Mouse (Mus musculus) lung, postnatal 0 days (tissue): ENCODE results near the gene St6galnac5.

ENCODE experiments used
- CTCF ChIP-seq: IDR thresholded peaks from 2 replicates; pipeline ENCODE4 v1.5.1; 2016; ENCODE audit warnings: antibody characterized with exemption, mild to moderate bottlenecking
- EP300 ChIP-seq: IDR thresholded peaks from 2 replicates; pipeline ENCODE4 v1.6.1; 2016; ENCODE audit warnings: antibody characterized with exemption, mild to moderate bottlenecking, control low read depth

DNA sequence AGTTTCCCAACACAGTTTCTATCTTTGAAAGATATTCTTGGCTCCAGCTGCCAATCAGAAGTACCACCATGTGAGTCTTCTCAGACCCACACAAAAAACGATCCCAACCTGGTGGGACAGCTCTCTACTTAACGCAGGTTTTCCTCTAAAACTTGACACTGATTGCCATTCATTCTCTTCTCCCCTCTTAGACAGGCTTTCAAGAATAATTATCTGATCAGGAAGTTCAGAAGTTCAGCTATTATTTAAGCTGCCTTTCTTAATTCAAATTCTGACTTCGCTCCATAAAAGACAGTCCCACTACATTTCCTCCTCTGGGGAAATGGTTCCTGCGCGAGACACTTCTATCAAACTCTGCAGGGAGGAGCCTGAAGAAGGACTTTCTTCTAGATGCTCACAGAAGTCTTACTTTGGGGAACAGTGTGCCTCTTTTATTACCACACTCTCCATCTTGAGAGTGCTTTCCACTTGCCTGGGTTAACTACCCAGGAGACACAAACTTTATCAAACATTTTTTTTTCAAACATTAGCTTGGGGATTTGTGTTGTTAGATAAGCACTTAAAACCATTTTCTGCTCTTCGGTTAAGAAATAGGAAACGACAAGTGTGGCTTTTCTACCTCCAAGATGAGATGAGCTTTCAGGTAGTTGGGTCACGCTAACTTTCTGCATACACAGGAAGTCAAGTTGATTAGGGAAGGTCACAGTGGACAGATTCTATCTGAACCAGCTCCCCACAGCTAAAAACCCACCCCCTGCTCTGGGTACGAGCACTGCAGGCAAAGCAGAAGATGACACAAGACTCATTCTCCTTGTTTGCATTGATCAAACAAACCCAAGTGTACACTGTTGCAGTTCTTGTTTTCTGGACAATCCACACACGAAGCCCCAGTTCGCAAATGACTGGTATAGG, 30.2 kb downstream of the St6galnac5 start:
- no peak for TF ChIP-seq CTCF
- no peak for TF ChIP-seq EP300
